Mouse (Mus musculus) lung, adult 2 months (tissue): Measurements from ENCODE around the gene Efna3. TPM values are rescaled to one million over a fixed set of nuclear protein-coding genes. Genes with fewer than 3 reads are reported as not detected.

ENCODE experiments used
- DNase-seq: peaks from one replicate; pipeline ENCODE4 v3.0.0; 2022
- H3K4me1 ChIP-seq: fragments of 200-500 bp; 2 replicates; pipeline ENCODE4 v1.6.1; 2011; ENCODE audit warnings: low read length; ENCODE audit not compliant: control insufficient read depth, insufficient read depth
- H3K4me3 ChIP-seq: fragments of 200-500 bp; replicated peaks from 2 replicates; pipeline ENCODE3; 2011; ENCODE audit warnings: low read depth, mild to moderate bottlenecking, control low read depth, low read length; ENCODE audit errors: extremely low read depth
- CTCF ChIP-seq: fragments of 200-500 bp; IDR thresholded peaks from 2 replicates; pipeline ENCODE4 v1.5.1; 2011; ENCODE audit warnings: mild to moderate bottlenecking, low read length, control low read depth; ENCODE audit not compliant: insufficient read depth
- POLR2A ChIP-seq: fragments of 200-500 bp; IDR thresholded peaks from 2 replicates; pipeline ENCODE4 v1.6.1; 2011; ENCODE audit warnings: low read depth, mild to moderate bottlenecking, control low read depth, low read length, borderline replicate concordance; ENCODE audit errors: extremely low read depth
- WGBS: fragments of 180-500 bp; shearing (Covaris S2); methylation state at CpG from one replicate; pipeline ENCODE4 v1.1.7; 2018; 5-methylcytosine and 5-hydroxymethylcytosine counted together
- polyA plus RNA-seq: library from polyadenylated mRNA; depleted of rRNA; stranded (reverse); fragments of >200 nt; gene quantifications from 2 replicates; pipeline ENCODE4 v1.2.3, GENCODE M21; 2012

Efna3 gene
- polyA plus RNA-seq, 1 experiment, result 20.3 TPM

DNA sequence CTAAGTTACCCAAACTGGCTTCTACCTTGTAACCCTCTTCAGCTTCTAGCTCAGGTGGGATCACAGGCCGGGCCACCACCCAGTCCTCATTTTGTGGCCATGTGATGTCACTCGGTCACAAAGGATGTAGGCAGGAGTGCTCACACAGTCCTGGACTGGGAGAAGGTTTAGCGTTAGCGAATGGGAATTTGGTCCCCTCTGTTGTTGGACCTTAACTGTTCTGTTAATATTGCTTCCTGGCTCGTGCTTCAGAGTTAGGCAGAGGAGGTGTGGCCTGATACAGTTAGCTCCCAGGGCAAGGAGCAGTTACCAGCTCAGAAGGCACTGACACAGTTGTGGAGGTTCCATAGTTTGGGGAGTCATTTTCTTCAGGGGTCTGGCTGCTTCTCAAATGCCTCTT is 28.6 kb downstream of the Efna3 start:
- Histone ChIP-seq H3K4me1 (peaks cover 2% of the 10 kb centered on the region; the same call in 1 of the 2 replicates), H3K4me3 (no peak overlapping the region)
- WGBS, result 82% methylated on average over 5 of the region's 5 CpGs
- no peak for DNase-seq
- TF ChIP-seq POLR2A (no peak), CTCF (no peak)

DNA sequence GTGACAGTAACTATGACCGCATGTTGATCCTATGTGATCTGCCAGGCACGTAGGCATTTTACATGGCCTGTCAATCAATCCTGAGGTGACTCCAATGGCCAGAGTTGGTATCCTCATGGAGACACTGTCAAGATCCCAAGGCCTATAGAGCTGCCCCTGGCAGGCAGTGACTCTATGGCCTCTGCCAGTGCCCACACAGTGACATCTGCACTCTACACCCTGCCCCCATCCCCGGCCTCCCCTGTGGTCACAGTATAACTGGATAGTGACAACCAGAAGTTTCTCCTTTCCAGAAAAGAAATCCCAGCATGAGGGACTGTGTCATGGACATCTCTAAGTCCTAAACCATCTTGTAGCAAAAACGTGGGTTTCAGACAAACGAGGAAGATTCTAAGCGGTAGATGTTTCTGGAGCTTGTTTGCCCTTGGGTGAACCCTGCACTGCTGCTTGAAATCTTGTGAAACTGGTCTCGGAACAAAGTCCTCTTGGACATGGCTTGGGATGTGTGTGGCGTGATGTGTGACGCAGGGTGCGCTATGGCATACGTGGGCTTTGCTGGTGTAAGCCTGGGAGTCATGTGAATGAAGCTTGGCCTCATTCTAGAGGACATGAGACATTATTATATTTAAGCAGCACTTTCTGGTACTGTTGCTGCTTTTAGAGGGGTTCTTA is 29.4 kb downstream of the Efna3 start:
- TF ChIP-seq POLR2A (no peak), CTCF (no peak)
- DNase-seq, result no peak
- no peak overlapping the region for H3K4me3 ChIP-seq
- WGBS, result 87% methylated on average over 11 of the region's 11 CpGs
- 0 out of 2 replicates have a peak, but pooled peaks cover 2% of the 10 kb centered on the region for H3K4me1 ChIP-seq

DNA sequence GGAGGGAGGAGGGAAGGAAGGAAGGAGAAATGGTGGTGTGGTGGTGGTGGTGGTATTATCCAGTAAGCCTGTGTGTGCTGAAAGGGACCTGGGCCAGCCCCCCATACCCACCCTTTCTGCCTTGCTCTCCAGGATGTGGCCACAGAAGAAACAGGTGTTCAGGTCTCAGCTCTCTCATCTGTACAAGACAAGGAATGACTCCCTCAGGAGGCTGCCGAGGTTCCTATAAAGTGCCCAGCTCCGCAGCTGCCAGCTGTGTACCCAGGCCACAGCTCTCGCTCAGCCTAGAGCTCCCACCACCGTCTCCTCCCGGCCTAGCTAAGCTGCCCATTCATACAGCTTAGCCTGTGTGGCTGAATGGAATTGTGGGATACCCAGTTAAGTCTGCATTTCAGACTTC is 30.5 kb downstream of the Efna3 start:
- 63% methylated on average over 5 of the region's 5 CpGs for WGBS
- no peak for TF ChIP-seq POLR2A
- no peak for TF ChIP-seq CTCF
- DNase-seq, result no peak
- Histone ChIP-seq H3K4me1 (0 out of 2 replicates have a peak, but pooled peaks cover 2% of the 10 kb centered on the region), H3K4me3 (no peak overlapping the region)

DNA sequence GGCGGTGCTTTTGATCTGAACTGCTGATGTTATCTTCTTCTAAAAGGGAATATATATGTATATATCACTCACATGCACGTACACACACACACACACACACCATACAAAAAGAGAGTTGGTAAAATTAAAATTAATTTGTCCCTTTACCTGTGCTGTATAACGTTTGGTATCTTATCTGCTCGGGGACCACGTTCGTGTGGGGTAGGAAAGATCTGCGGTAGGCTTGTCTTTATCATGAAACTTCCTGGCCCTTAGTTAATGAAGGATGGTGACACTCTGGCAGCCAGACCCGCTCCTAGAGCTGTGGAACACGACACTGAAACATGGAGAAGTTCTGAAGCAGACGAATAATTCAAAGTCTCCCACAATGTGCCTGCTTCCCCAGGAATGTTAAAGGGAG is 30.9 kb downstream of the Efna3 start:
- no peak for TF ChIP-seq CTCF
- TF ChIP-seq POLR2A, result no peak
- 58% methylated on average over 10 of the region's 10 CpGs for WGBS
- peaks cover 2% of the 10 kb centered on the region; the same call in 1 of the 2 replicates for H3K4me1 ChIP-seq
- H3K4me3 ChIP-seq, result no peak overlapping the region
- no peak for DNase-seq

DNA sequence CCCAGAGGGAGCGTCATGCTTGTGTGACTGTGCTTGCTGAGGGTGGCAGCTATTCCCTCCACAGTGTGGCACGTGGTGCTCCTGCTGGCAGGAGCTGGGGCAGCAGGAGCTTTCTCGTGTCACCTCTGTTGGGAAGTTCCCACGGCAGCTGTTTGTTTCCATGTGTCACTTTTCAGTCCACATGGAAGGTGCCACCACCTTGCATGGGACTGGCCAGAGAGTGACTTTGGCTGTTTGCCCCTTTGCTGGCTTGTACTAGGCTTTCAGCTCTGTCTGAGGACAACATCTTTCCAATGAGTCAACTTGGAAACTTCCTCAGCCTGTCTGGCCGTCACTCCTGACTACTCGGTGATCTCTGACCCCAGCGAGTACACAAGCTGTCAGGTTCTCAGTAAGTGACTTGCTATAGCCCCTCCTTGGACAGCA is 34.2 kb downstream of the Efna3 start:
- Histone ChIP-seq H3K4me1 (no peaks in the 10 kb centered on the region; the same call in 1 of the 2 replicates), H3K4me3 (no peak overlapping the region)
- TF ChIP-seq POLR2A (no peak), CTCF (0 out of 2 replicates have a peak, but pooled peaks have one; percentile 3)
- 25% methylated on average over 7 of the region's 7 CpGs for WGBS
- no peak for DNase-seq

DNA sequence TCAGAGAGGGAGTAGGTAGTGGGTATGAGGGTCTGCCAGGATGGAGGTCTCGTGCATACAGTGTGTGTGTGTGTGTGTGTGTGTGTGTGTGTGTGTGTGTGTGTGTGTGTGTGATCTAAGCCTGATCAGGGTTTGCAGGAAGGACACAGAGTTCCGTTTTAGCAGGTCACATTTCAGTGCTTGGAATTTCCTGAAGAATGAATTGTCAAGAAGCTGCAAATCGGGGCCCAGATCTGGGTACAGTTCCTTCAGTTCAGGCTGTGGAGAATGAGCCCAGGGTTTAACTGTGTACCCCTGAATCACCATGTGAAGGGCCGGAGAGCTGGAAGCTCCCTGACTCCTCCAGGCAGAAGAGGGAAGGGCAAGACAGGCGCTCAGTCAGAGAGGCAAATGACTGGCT is 35.5 kb downstream of the Efna3 start:
- H3K4me1 ChIP-seq, result no peaks in the 10 kb centered on the region; the same call in 1 of the 2 replicates
- no peak overlapping the region for H3K4me3 ChIP-seq
- no peak for TF ChIP-seq POLR2A
- no peak for TF ChIP-seq CTCF
- DNase-seq, result no peak
- WGBS, result 41% methylated on average over 5 of the region's 5 CpGs

DNA sequence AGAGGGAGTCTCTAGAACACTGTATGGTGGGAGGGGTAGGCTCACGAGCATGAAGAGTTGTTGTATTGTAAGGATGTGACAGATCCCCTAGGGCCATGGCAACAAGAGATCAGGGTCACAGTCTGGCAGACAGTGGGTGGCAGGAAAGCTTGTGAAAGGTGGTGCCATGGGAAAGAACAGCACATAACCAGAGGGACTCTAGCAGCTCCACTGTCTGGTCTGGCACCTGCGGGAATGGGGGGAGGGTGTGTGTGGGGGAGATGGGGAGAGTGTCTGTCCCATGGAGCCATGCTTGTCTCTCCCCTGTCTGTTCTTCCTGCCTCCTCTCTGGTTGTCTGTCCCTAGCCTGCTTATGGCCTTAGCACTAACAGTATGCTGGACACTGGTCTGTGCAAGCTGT is 37.2 kb downstream of the Efna3 start:
- H3K4me1 ChIP-seq, result peaks cover 3% of the 10 kb centered on the region
- WGBS, result 68% methylated on average over 2 of the region's 2 CpGs
- no peak overlapping the region for H3K4me3 ChIP-seq
- TF ChIP-seq CTCF (no peak), POLR2A (no peak)
- DNase-seq, result no peak

DNA sequence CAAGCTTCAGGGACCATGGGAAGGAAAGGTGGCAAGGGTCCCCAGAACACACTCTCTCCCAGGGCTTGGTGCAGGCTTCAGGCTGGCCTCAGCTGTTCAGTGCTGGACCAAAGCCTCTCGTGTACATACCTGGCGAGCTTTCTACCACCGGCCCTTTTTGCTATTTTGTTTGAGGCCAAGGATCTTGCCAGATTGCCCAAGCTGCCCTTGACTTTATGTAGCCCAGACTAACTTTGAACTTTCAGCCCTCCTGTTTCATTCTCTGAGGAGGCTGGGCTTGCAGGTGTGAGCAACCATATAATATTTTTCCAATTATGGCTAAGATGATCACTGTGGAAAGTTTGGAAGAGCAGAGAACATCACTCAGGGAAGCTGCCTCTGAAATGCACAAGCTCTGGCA is 38.5 kb downstream of the Efna3 start:
- H3K4me1 ChIP-seq, result peaks cover 5% of the 10 kb centered on the region
- no peak overlapping the region for H3K4me3 ChIP-seq
- 67% methylated on average over 3 of the region's 3 CpGs for WGBS
- TF ChIP-seq POLR2A (no peak), CTCF (no peak)
- DNase-seq, result no peak

DNA sequence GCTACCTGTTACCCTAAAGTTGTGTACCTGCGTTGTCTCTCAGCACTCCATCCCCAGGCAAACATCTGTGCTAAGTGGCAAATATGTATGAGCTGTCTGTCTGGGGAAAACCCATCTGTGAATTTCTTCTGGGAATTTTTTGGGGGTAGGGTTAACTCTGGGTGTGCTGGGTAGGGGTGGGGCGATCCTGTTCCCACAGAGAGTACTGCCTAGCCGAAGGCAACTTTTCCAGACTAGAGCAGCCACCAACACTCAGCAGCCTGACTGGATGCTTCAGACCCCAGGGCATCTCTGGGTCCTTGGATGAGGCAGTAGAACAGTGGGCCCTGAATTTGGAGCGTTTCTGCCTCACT is 40.5 kb downstream of the Efna3 start:
- TF ChIP-seq POLR2A, result no peak
- no peak for TF ChIP-seq CTCF
- WGBS, result 25% methylated on average over 4 of the region's 4 CpGs

DNA sequence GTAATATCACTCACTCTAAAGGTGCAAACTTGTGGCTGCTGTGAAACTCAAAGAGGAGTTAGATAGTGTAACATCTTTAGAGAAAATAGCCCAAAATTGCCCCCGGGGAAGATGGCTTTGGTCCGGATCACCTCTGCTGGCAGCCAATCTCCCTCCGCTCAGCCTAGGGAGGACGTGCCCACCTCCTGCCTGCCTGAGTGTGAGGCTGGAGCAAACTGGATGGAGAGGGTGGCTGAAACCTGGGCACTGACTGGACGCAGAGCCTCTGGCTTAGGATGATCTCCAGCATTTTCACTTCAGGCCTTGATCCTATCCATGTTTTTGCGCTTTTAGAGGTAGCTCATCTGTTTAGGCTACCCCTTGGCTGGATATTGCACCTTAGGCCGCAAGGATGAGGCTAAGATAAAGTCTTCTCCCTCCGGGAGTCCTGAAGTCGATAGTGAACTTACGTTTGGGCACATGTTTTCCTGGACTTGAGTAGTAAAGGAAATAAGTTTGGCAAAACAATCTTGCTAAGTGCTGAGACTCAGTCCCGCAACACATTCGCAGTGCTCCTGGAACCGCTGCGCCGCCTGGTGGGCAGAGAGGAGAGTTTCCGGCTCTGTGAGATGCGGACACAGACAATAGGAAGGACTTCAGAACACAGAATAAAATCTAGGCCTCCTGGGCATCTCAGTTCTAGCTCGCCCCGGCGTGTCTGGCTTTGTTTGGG is 41.0 kb downstream of the Efna3 start:
- peaks cover 5% of the 10 kb centered on the region for H3K4me1 ChIP-seq
- TF ChIP-seq CTCF, result peak; percentile 98
- peak; percentile 28; the same call in 1 of the 2 replicates for TF ChIP-seq POLR2A
- peak; percentile 86 for DNase-seq
- H3K4me3 ChIP-seq, result peak overlapping the region; percentile 17
- 9% methylated on average over 20 of the region's 20 CpGs for WGBS

More for the DNA sequence above, 40.5 kb downstream of the Efna3 start:
- no peak for DNase-seq
- H3K4me3 ChIP-seq, result no peak overlapping the region
- peaks cover 5% of the 10 kb centered on the region for H3K4me1 ChIP-seq
